Mouse (Mus musculus): ENCODE measurements around the gene Zfp287.

DNA sequence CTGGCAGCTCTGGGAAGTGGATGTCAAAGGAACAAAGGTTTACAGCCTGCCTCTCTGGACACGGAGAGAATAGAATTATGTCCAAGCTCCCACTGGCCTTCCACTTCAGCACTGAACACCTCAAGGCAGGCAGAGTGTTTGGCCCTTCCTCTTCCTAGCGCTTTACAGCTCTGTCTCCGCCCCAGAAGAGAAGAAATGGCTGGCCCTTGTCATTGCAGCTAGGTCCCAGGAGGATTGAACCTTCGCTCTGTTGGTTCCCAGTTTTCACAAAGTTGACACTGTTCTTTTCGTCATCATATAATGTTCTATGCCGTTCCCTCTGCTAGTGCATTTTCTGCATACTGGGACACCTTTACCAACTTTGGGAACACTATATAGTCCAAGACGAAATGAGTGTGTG is 23.5 kb downstream of the Zfp287 start:
- TF ChIP-seq POLR2A (IDR thresholded peaks at IDR 0.05; ENCODE audit: low read depth, low read length) (no peak), CTCF (conservative IDR thresholded peaks at IDR 0.05; ENCODE audit: insufficient read depth, insufficient read length, low read depth, low read length) (no peak)

All from kidney, adult 2 months (tissue).